Mouse (Mus musculus) retina, adult 2 months (tissue): ENCODE data around the gene Xrcc1.

Experiments
- DNase-seq: peaks from one replicate; pipeline ENCODE4 v3.0.0-alpha.2; 2012; ENCODE audit warnings: low read depth, low spot score

The Xrcc1 gene

DNA sequence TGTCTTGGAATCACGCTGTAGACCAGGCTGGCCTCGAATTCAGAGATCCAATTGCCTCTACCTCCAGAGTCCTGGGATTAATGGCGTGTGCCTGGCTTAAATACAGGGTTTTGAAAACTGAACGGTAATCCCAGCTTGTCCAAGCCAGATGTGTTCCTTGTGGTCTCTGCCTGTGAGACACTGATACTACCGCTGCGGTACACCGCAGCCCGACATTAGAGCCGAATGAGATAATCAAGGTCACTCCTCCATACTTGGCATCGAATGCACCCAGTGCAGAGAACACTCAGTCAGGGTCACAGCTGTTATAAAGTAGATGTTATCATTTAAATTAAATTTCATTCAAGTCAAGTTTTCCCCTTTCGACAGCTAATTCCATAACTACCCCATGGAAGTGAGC, 17.2 kb upstream of the Xrcc1 start:
- no peak for DNase-seq

DNA sequence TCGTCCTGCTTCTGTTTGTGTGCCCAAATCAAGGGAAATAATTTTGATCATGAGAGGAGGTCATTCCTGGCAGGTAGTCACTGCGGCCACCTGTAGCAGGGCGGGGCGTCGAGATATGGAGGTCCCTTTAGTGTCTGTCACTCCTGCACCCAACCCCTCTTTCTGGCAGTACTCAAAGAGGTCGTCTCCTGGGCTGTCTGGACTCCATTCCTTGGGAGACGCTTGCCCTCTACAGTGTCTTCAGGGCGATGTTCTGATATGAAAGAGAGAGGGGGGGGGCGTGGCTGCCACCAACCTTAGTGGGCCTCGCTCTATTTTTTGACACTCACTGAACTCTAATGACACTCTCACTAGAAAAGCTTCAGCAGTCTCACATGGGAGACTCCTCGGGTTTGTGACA, 16.5 kb upstream of the Xrcc1 start:
- DNase-seq: no peak

DNA sequence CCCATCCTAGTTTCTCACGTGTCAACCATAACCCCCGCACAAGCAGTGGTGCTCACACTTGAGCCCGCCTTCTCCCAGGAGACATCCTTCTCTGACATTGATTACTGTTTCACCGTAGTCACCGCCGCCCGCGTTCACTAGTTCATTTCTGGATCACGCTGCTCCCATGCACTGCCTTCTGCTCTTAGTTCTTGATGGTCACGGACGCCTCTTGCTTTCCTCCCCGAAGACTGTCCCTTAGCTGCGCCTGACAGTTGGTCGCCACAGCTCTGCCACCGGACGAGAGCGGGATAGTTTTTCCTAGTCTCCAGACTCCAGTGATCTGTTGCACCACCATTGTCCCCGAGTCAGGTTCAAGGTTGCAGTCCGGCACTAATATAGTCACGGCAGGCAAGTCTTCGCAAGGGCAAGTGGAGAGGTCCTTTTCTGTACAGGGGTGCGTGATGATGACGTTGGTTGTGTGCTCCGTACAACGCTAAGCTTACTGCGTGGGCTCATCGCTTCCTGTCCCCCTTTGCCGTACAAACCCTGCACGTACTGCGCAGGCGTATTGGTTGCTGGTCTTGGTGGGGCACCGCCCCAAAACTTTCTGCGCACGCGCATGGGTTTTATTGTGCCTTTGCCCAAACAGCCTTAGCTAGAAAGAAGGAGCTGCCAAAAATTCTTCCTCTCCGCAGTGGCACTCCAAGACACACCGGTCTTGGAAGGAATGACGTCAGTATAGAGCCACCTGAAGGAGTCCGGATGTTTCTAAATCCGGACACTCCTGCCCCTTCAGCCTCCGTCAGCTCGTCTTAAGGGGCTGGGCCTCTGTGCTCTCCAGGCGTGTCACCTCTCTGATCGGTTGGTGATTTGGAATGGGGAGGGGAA, 15.8 kb upstream of the Xrcc1 start, which contains the start of gene Irgq:
Irgq (plus strand) TSS at position 628 of the 870 bp plus-strand sequence.
- DNase-seq: peak; percentile 100

DNA sequence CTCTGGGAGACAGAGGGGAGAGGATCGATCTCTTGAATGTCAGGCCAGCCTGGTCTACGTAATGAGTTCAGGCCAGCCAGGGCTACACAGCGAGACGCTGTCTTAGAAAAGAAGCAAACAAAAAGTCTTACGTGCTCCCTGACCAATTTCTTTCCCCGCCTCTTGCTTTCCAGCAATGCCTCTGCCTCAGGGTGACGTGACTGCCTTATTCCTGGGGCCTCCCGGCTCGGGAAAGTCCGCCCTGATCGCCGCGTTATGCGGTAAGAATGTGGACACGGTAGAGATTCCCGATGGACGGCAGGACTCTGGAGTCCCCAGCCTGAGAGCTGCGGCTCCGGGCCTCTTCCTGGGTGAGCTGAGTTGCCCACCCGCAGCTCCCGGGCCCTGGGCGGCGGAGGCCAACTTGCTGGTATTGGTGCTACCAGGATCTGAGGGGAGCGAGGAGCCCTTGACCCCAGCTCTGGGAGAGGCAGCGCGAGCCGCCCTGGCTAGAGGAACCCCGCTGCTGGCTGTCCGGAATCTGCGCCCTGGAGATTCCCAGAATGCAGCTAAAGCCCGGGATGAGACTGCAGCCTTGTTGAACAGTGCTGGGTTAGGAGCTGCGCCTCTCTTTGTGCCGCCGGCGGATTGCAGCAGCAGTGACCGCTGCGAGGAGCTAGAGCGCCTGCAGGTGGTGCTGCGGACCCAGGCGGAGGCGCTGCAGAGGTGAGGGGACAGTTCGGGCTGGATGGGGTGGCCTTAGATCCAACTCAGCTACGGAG, 14.7 kb upstream of the Xrcc1 start:
- peak; percentile 38 for DNase-seq

DNA sequence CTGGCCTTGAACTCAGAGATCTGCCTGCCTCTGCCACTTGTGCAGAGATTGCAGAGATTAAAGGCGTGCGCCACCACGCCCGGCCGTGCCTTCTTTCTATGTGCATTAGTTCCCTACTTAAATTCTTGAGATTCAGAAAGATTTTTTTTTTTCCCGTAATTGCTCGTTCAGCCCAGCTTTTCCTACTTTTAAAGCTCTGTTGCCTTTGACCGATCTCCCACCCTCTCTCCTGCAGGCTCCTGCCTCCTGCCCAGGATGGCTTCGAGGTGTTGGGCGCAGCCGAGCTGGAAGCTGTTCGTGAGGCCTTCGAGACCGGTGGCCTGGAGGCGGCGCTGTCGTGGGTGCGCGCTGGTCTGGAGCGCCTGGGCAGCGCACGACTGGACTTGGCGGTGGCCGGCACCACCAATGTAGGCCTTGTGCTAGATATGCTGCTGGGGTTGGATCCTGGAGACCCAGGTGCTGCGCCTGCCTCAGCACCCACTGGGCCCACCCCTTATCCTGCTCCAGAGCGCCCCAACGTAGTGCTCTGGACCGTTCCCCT, 13.0 kb upstream of the Xrcc1 start:
- DNase-seq: no peak

DNA sequence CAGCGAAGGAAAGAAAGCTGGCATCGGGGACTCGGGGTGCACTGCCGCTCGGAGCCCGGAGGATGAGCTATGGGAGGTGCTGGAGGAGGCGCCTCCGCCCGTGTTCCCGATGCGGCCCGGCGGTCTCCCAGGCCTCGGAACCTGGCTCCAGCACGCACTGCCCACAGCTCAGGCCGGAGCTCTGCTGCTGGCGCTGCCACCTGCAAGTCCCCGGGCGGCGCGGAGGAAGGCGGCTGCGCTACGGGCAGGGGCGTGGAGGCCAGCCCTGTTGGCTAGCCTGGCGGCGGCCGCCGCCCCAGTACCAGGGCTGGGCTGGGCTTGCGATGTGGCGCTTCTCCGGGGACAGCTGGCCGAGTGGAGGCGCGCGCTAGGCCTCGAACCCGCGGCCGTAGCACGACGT, 12.3 kb upstream of the Xrcc1 start:
- no peak for DNase-seq

DNA sequence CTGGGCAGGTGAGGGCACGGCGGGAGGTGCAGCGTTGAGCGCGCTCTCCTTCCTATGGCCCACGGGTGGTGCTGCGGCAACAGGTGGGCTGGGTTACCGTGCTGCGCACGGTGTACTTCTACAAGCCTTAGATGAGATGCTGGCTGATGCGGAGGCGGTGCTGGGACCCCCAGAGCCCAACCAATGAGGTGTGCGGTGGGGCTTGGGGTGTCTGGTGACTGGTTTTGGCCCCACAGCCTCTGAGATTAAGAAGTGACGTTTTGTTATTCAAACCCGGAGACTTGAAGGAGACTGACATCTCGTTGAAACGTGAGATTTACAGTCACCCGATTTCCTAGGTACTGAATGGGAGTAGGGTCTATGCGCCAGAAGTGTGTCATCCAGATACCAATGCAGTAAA, 11.8 kb upstream of the Xrcc1 start:
- no peak for DNase-seq

DNA sequence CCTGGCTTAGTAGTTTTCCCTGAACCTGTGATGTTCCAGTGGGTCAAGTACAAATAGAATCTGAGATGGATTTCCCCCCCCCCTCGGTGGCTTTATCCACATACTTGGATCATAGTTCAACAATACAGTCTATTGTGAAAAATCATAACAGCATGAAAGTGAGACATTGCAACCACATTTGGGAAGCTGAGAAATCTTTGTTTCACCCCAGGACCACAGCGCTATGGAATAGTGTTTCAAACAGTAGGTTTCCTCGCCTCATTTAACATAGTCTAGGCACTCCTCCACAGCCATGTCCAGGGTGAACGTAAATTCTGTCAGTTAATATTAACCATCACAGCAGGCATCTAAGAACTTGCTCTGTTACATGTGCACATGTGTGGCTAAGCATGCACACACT, 9.0 kb upstream of the Xrcc1 start:
- no peak for DNase-seq

DNA sequence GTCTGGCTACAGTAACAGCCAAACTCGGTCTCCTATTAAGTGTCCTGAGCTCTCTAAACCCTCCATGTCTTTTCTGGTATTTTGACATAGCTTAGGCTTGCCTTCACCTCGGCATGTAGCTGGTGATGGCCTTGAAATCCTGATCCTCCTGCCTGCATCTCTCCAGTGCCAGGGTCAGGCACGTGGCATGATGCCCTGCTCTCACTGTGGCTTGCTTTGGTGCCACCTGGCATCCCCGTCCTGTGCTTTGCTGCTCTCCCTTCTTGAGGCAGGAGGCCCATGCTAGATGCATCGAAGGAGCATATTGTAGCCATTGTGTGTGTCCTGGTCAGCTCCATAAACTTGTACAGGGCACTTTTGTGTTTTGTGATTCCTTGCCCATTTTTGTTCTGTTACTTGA, 8.5 kb upstream of the Xrcc1 start:
- no peak for DNase-seq

DNA sequence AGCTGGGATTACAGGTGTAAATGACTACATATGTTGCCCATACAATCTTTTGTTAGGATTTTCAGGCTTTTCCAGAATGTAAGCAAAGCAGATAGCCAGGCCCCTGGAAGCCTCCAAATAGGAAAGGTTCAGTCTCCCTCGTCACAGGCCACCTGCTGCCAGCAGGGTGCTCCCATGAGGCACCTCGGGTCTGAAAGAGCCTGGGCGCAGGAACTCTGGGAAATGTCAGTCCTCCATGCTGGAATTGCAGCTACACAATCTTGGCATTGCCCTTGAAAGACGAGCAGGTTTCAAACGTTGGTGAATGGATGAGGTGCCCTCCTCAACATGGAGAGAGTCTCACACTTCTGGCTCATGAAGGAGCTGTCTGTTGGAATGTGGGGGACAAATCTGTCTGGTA, 7.9 kb upstream of the Xrcc1 start:
- no peak for DNase-seq

DNA sequence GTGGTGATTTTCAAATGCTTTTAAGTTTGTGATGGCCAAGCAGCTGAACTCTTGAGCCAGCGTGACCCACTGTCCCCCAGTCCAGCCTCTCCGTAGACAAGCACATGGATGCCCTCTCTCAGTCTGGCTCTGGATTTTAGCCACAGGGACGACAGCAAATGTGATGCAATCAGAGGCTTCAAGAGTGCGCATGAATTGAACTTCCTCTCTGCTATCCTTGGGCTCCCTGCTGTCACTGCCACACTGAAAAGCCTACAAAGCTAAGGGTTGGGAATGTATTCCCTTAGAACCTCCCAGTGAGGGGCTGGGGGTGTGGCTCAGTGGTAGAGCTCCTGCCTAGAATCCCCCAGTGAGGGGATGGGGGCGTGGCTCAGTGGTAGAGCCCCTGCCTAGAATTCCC, 7.4 kb upstream of the Xrcc1 start:
- no peak for DNase-seq

DNA sequence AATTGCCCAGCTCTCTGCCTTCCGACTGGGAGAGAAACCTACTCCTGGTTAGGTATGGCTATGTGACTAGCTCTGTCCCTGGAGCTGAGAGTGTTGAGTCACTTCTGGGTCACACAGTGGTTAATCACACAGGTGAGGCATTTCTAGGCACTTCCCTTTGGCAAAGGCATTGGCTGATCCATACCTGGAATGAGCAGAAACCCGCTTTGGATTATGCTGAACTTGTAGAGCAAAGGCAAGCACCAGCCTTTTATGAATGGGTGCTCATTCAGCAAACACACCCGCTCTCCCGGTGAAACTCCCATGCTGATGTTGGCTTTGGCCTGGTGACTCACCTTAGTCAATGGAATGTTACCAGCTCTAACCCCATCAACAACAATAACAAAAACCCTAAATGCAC, 6.4 kb upstream of the Xrcc1 start:
- no peak for DNase-seq

DNA sequence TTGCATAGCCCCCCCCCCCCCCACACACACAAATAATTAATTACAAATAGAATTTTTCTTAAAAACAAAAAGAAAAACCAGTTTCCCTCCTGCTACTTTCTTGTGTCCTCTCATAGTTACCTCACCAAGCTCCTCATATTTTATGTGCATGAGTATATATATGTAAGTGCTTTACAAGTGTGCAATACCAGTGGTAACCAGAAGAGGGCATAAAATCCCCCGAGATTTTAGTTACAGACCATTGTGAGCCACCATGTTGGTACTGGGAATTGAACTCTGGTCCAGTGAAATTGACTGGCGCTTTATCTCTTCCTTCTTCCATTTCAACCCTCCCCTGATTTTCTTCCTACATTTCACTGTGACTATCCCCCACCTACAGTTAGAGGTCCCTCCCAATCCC, 1.6 kb upstream of the Xrcc1 start:
- DNase-seq: no peak

DNA sequence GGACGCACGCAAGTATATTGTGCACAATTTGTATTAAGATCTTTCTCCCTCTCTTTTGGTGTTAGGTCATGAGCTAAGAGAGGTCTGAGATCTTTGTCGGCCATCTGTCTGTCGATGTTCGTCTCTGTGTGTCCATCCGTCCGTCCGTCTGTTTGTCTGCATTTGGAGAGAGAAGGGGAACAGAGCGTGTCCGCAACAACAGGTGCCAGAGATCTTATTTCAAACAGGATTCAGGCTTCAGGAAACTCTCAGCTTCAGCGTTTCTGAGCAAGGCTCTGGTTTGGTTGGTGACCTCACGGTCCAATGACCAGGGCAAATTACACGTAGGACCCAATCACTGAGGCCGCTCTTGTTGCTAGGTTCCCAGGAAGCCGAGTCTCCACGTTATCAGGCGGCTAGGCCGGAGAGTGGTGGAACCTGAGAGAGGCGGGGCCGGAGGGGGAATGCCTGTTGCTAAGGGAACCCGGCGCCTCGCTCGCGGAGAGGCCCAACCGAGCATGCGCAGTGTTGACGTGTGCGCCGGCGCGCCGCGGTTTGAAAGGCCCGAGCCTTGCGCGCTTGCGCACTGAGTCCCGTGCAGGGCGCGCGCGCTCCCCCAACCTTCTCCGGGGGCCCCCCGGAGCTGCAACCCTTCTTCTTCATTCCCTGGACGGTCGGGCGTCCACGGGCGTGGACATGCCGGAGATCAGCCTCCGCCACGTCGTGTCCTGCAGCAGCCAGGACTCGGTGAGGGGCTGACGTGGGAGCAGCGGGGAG, 723 bp downstream of the Xrcc1 start:
- peak; percentile 97 for DNase-seq

DNA sequence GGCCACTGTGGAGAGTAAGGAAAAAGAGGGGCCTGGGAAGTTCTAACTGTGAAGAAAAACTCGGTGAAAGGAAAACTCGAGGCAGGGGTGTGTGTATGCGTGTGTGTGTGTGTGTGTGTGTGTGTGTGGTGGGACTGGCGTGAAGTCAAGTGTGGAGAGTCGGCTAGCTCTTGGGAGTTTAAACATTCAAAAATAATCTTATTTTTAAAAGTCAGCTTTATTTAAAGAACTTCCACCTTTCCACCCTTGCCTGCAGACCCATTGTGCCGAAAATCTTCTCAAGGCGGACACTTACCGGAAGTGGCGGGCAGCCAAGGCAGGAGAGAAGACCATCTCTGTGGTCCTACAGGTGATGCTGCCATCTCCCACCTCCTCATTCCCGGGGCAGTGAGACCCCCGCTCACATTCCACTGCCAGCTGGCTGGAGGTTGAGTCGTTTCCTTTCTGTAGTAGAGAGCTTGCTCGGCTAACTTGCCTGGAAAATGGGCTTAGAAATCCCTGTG, 1.5 kb downstream of the Xrcc1 start:
- no peak for DNase-seq

DNA sequence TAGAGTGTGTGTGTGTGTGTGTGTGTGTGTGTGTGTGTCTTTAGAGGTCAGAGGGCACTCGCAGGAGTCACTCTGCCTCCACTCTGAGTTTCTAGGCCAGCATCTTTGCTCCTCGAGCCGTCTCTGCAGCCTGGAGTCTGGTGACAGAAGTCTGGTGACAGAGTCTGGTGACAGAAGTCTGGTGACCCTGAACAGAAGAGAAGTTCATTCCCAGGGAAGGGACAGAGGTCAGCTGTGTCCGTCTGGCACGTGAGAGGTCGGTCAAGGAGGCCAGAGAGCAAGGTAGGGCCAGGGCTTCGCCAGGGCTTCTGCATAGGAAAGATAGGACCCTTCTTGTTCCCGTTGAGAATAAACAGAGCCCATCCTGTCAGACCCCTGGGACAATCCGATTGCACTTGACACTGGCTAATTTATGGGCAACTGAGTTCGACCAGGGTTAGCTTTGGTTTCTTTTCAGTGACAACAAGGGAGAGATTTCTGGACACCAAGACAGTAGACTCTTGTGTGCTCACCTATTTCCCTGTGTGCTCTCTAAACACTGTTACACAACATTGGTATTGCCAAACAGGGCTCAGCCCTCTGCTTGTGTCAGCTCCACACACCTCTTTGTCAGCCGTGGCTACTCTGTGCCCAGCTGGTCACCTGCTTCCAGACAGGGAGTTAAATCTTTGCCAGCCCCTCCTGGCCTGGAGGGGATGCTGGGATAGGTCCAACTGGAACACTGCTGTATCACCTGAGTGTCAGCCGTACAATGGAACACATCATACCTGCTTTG, 6.1 kb downstream of the Xrcc1 start:
- no peak for DNase-seq

DNA sequence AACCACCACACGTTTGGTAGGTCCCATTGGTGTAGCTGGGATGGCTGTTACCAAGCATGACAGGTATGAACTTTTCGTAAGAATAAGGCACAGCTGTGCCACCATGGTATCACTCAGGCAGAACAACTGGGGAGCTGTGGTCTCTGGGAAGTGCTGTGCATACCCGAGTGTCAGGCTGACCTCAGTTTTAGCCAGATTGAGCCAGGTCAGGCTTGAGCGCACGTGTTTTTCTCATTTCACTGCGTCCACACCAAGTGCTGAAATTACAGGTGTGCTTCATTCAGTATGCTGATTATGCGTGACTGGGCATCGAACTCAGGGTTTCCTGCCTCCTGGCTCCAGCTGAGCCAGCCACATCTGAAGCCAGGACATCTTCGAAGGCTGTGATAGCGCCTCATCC, 9.7 kb downstream of the Xrcc1 start:
- no peak for DNase-seq

DNA sequence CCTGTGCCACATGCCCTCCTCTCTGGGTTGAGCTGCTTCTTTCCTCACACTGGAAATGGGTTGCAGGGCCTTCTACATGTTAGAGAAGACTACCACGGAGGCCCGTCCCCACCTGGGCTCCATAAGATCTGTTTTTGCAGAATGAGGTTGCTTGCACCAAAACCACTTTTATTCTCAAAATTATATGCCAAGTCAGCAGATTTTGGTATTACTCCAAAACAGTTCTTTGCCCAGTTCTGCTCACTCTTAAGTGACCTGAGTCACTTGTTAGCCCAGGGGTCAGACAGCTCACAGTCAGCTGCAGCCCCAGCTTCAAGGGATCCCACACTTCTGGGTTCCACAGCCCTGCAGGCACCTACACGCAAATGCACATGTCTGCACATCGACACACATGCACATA, 15.4 kb downstream of the Xrcc1 start:
- no peak for DNase-seq

DNA sequence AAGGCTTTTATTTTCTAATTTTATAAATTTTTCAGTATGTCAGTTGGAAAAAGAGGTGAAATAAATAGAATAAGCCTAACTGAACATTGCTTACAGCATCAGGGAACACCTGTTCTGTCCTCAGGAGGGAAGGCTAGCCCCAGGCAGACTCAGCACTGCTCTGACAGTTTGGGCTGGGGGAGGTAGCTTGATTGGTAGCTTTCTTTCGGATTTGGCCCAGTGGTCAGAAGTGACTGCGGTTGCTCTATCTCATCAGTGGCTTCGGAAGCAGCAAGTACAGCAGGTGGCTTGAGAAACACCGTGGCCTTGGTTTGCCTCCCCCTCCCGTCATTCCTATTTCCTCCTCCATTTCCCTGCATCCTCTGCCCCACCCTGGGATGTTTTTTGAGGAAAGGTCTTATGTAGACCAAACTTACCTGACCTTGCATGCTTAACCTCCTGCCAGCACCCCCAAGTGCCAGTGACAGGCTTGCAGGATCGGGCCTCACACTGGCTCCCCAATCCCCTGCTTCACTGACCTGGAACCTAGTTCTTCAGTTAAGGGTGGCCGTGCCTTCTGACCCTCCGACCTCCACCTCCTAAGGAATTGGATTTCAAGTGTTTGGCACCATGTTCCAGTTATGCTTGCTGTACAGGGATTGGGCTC, 17.2 kb downstream of the Xrcc1 start:
- DNase-seq: no peak

DNA sequence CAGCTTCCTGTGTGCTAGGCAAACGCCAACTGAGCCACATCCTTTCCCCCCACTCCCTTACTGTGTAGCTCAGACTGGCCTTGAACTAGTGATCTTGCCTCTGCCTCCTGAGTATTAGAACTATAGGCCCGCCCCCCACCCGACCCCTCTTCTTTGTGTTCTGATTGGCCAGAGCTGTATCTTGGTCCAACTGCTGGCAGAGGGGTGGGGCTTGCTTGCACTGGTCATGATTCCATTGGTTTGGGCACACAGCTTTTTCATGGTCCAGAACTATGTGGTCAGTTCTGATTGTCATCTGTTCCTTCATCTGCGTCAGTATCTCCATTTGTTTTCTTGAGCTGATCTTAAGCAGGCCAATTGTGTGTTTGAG, 17.7 kb downstream of the Xrcc1 start:
- DNase-seq: no peak
